Mouse (Mus musculus): Measurements from ENCODE around the gene Ing4. TPM values are rescaled to one million over a fixed set of nuclear protein-coding genes. Genes with fewer than 3 reads are reported as not detected.
A peak's percentile ranks its signal among the peaks of the same experiment; 100 is the strongest.
"Not testable (repeated sequence)": the region's sequence is repeated elsewhere in the genome, so short reads cannot be mapped to it uniquely, and the experiment has no call there.

The Ing4 gene
- polyA plus RNA-seq, 1 experiment from 2014 or later: 141 TPM

DNA sequence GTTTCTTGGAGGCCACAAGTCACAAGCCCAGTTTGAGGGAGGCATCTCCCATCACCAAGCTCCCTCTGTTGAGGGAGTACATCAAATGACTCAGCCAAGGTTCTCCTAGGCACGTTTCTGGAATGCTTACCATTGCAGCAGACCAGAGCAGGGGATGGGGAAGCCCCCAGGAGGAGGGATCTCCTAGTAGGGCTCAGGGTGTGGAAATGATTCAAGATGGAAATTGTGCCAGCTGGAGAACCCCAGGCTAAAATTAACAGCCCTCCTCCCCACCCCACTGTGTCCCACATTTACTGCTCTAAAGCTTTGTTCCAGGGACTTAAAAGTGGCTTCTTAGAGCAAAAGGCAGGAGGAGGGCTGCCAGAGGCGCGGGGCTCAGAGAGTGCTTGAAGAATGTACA lies 34.5 kb upstream of the Ing4 start:
- peaks cover 12% of the 10 kb centered on the region; the same call in 1 of the 2 replicates for H3K4me1 ChIP-seq
- H3K9me3 ChIP-seq: no peaks in the 10 kb centered on the region
- no peak overlapping the region for H3K9ac ChIP-seq
- peaks cover 12% of the 10 kb centered on the region; the same call in 1 of the 2 replicates for H3K36me3 ChIP-seq
- ATAC-seq (ENCODE audit: insufficient number of reproducible peaks, low FRiP score, low TSS enrichment, low read depth): no peak
- H3K4me2 ChIP-seq: no peak overlapping the region
- peak overlapping the region; percentile 57 for H3K27ac ChIP-seq
- H3K27me3 ChIP-seq: peaks cover 25% of the 10 kb centered on the region
- H3K4me3 ChIP-seq: no peak overlapping the region
- 15% methylated on average over 3 of the region's 3 CpGs for WGBS

DNA sequence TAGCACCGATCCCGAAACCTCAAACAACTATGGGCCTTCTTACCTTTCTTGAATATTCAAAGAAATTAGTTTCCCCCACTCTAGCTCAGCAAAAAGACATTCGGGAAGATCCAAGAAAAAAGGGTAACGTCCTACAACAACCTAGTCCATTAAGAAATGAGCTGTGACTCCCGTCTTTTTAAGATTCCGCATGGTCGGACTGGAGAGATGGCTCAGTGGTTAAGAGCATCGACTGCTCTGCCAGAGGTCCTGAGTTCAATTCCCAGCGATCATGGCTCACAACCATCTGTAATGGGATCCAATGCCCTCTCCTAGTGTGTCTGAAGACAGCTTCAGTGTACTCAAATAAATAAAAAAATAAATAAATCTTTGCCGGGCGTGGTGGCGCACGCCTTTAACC lies 31.5 kb upstream of the Ing4 start:
- Histone ChIP-seq H3K36me3 (peaks cover 17% of the 10 kb centered on the region), H3K4me2 (peak overlapping the region; percentile 72), H3K4me3 (peak overlapping the region; percentile 81), H3K4me1 (peaks cover 21% of the 10 kb centered on the region), H3K27ac (peak overlapping the region; percentile 99), H3K9ac (peak overlapping the region; percentile 65), H3K27me3 (no peaks in the 10 kb centered on the region), H3K9me3 (no peaks in the 10 kb centered on the region)
- no peak for ATAC-seq (ENCODE audit: insufficient number of reproducible peaks, low FRiP score, low TSS enrichment, low read depth)
- 38% methylated on average over 13 of the region's 13 CpGs for WGBS

DNA sequence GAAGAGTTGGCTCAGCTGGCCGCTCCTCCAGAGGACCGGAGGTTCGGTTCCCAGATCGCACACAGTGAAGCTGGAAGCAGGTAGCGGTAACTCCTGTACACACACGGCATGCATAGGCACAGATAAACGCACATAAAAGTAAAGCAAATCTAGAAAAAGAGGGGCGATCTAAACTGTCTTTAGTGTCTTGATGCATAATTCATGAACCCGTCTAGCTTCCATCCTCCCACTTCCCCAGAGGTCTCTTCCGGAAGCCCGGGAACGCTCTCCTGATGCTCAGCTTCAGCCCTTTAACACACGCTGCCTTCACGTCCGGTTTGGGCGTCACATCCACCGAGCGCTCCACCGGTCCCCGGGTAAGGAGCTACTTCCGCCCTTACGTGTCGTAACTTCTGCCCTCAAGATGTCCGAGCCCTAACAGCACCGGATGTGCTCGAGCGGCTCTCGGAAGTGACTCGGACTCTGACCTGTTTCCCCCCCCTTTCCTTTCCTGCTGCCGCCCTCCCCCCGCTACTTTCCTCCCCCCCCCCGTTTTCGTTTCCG lies 30.9 kb upstream of the Ing4 start:
- Histone ChIP-seq H3K4me3 (peak overlapping the region; percentile 81), H3K4me1 (peaks cover 21% of the 10 kb centered on the region), H3K4me2 (peak overlapping the region; percentile 72), H3K9ac (peak overlapping the region; percentile 89), H3K27ac (peak overlapping the region; percentile 99), H3K27me3 (no peaks in the 10 kb centered on the region), H3K36me3 (peaks cover 23% of the 10 kb centered on the region), H3K9me3 (no peaks in the 10 kb centered on the region)
- WGBS: under 1% methylated on average over 30 of the region's 34 CpGs
- peak; percentile 97 for ATAC-seq (ENCODE audit: insufficient number of reproducible peaks, low FRiP score, low TSS enrichment, low read depth)

DNA sequence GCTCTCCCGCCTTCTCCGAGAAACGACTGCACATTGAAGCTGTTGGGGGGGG lies 30.6 kb upstream of the Ing4 start, which contains the start of gene Zfp384:
Gene Zfp384, plus strand, starts transcription at position 17 of the 52 bp plus-strand sequence.
- peaks cover 26% of the 10 kb centered on the region for H3K36me3 ChIP-seq
- peak within 1 kb of the TSS; percentile 99 for H3K27ac ChIP-seq
- peak within 1 kb of the TSS; percentile 76 for H3K4me2 ChIP-seq
- ATAC-seq (ENCODE audit: insufficient number of reproducible peaks, low FRiP score, low TSS enrichment, low read depth): no peak
- H3K4me3 ChIP-seq: peak within 1 kb of the TSS; percentile 81
- peak within 1 kb of the TSS; percentile 89 for H3K9ac ChIP-seq
- no CpG with 5 or more reads among the region's 3 CpGs for WGBS
- H3K4me1 ChIP-seq: peaks cover 21% of the 10 kb centered on the region
- H3K9me3 ChIP-seq: no peaks in the 10 kb centered on the region
- no peaks in the 10 kb centered on the region for H3K27me3 ChIP-seq

DNA sequence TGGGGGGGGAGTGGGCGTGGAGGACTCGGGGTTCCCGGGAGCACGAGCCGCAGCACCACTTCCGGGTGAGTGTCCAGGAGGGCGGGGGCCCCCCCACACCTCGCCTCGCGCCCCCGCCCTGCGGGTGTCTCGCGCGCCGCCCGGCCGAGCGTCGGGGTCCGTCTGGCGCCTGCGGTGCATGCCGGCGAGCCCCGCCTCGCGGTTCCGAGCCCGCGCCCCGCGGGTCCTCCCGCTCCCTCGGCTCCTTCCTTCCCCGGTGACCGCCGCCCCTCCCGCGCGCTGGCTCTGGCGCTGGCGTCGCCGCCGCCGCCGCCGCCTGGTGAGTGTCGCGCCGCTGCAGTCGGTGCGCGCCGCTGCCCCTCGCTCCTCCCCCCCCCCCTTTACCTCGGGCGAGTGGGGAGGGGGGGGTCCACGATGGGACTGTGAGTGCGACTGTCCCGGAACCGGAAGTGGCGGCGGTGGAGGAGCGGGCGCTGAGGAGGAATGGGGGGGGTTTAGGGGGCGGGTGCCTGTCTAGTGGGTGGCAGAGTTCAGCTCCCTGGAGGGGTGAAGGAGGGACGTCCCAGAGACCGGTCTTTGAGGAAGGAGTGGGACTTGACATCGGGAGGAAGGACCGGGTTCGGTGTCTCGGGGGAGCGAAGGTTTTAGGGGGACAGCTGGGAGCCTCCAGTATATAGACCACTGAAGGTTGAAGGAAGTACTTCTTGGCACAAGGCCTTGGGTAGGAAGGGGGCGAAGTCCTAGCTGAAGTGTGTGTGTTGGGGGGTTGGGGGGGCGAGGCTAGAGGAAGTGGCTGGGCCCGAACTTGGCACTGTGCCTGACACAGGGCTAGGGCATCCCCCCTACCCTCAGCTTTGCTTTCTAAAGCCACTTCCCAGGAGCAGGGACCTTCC lies 30.1 kb upstream of the Ing4 start:
- Histone ChIP-seq H3K36me3 (peaks cover 26% of the 10 kb centered on the region), H3K4me1 (peaks cover 21% of the 10 kb centered on the region), H3K9ac (peak overlapping the region; percentile 89), H3K4me3 (peak overlapping the region; percentile 81), H3K9me3 (no peaks in the 10 kb centered on the region), H3K27ac (peak overlapping the region; percentile 99), H3K4me2 (peak overlapping the region; percentile 76), H3K27me3 (no peaks in the 10 kb centered on the region)
- WGBS: under 1% methylated on average over 40 of the region's 78 CpGs
- peak; percentile 84 for ATAC-seq (ENCODE audit: insufficient number of reproducible peaks, low FRiP score, low TSS enrichment, low read depth)

DNA sequence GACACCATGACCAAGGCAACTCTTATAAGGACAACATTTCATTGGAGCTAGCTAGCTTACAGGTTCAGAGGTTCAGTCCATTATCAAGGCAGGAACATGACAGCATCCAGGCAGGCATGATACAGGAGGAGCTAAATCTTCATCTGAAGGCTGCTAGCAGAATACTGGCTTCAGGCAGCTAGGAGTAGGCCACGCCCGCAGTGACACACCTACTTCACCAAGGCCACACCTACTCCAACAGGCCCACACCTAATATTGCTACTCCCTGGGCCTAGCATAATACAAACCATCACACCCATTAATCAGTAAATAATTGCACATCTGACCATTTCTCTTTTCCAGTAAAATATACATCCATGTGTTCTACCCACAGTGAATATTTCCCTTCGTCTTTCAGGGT lies 21.9 kb upstream of the Ing4 start:
- H3K4me2 ChIP-seq: no peak overlapping the region

DNA sequence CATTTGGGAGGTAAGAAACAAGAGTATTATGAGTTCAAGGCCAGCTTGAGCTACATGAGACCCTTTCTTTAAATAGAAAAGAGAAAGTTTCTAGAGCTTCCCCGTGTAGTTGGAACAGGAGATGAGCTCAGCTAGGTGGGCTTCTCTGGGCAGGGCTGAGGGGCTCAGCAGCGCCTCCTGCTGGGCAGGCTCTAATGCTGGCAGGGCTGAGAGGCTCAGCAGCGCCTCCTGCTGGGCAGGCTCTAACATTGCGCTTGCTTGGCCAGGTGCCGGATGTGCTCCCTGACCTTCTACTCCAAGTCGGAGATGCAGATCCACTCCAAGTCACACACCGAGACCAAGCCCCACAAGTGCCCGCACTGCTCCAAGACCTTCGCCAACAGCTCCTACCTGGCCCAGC lies 9.0 kb upstream of the Ing4 start:
- H3K4me2 ChIP-seq; H3K27ac ChIP-seq; H3K9ac ChIP-seq; ATAC-seq (ENCODE audit: insufficient number of reproducible peaks, low FRiP score, low TSS enrichment, low read depth); H3K9me3 ChIP-seq; H3K4me3 ChIP-seq; H3K4me1 ChIP-seq; H3K27me3 ChIP-seq: not testable (repeated sequence)
- peaks cover 79% of the 10 kb centered on the region for H3K36me3 ChIP-seq
- WGBS: 44% methylated on average over 8 of the region's 9 CpGs

More for the DNA sequence above, 21.9 kb upstream of the Ing4 start:
- no peak overlapping the region for H3K27ac ChIP-seq
- no peak overlapping the region for H3K4me3 ChIP-seq
- no peaks in the 10 kb centered on the region for H3K9me3 ChIP-seq
- H3K9ac ChIP-seq: no peak overlapping the region
- no peak for ATAC-seq (ENCODE audit: insufficient number of reproducible peaks, low FRiP score, low TSS enrichment, low read depth)
- H3K27me3 ChIP-seq: no peaks in the 10 kb centered on the region
- peaks cover 74% of the 10 kb centered on the region for H3K36me3 ChIP-seq
- 0 out of 2 replicates have a peak, but pooled peaks cover 1% of the 10 kb centered on the region for H3K4me1 ChIP-seq
- WGBS: 91% methylated on average over 3 of the region's 3 CpGs

DNA sequence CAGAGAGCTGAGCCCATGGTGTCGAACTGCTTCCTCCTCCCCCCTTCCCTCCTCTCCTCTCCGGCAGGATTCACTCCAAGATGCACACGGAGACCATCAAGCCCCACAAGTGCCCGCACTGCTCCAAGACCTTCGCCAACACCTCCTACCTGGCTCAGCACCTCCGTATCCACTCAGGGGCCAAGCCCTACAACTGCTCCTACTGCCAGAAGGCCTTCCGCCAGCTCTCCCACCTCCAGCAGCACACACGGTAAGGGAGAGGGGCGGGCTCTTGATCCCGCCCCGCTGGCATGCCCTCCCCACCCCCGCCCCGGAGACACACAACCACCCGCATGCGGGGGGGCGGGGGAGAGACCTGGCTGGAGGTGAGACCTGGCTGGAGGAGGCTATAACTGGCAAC lies 8.0 kb upstream of the Ing4 start:
- peaks cover 78% of the 10 kb centered on the region for H3K36me3 ChIP-seq
- H3K4me3 ChIP-seq: no peak overlapping the region

DNA sequence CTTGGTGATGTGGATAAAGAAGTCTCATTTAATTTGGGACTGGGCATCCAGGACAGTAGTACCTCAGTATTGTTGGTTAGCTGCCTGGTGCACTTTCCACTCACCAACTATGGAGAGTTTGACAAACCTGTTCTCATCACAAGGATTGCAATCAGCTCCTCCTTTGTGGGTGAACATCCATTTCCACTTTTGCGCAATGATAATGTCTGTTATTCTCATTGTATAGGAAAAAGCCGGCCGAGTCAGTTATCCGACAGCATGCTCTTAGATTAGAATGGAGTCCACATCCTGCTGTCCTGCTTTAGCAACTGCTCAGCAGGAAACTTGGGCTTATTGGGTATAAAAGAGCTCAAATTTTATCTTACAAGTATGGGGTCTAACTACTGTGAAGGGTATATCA lies 894 bp upstream of the Ing4 start:
- Histone ChIP-seq H3K9ac (0 out of 2 replicates have a peak overlapping the region, but pooled peaks have one; percentile 10), H3K4me1 (peaks cover 18% of the 10 kb centered on the region), H3K4me3 (peak overlapping the region; percentile 71; the same call in 1 of the 2 replicates), H3K27ac (peak overlapping the region; percentile 89), H3K4me2 (peak overlapping the region; percentile 56), H3K36me3 (peaks cover 44% of the 10 kb centered on the region), H3K9me3 (no peaks in the 10 kb centered on the region), H3K27me3 (no peaks in the 10 kb centered on the region)
- no peak for ATAC-seq (ENCODE audit: insufficient number of reproducible peaks, low FRiP score, low TSS enrichment, low read depth)
- 88% methylated on average over 4 of the region's 4 CpGs for WGBS

More for the DNA sequence above, 8.0 kb upstream of the Ing4 start:
- H3K4me1 ChIP-seq: no peaks in the 10 kb centered on the region
- WGBS: 87% methylated on average over 16 of the region's 16 CpGs
- no peak overlapping the region for H3K9ac ChIP-seq
- H3K27ac ChIP-seq: no peak overlapping the region
- no peak overlapping the region for H3K4me2 ChIP-seq
- H3K9me3 ChIP-seq: no peaks in the 10 kb centered on the region
- no peaks in the 10 kb centered on the region for H3K27me3 ChIP-seq
- ATAC-seq (ENCODE audit: insufficient number of reproducible peaks, low FRiP score, low TSS enrichment, low read depth): no peak

DNA sequence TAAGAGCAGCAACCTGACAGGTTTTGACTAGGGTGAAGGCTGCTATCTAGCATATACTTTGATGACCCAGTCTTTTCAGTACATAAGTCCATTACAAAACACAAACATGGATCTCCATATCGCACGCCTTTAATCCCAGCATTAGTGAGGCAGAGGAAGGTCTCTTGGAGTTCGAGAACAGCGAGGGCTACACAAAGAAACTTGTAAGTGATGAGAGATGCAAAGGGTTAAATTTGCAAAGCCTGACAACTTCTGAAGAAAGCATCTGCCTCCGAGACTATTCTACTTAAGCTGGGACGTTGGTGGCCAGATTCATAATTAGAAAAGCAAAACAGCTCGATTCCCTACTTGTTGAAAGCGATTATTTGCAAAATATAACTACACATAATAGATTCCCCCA lies 429 bp upstream of the Ing4 start:
- Histone ChIP-seq H3K4me3 (peak overlapping the region; percentile 71), H3K9ac (0 out of 2 replicates have a peak overlapping the region, but pooled peaks have one; percentile 10), H3K4me1 (peaks cover 18% of the 10 kb centered on the region), H3K27me3 (no peaks in the 10 kb centered on the region), H3K4me2 (peak overlapping the region; percentile 56), H3K36me3 (peaks cover 44% of the 10 kb centered on the region), H3K9me3 (no peaks in the 10 kb centered on the region), H3K27ac (peak overlapping the region; percentile 89)
- no peak for ATAC-seq (ENCODE audit: insufficient number of reproducible peaks, low FRiP score, low TSS enrichment, low read depth)
- 6% methylated on average over 8 of the region's 8 CpGs for WGBS

DNA sequence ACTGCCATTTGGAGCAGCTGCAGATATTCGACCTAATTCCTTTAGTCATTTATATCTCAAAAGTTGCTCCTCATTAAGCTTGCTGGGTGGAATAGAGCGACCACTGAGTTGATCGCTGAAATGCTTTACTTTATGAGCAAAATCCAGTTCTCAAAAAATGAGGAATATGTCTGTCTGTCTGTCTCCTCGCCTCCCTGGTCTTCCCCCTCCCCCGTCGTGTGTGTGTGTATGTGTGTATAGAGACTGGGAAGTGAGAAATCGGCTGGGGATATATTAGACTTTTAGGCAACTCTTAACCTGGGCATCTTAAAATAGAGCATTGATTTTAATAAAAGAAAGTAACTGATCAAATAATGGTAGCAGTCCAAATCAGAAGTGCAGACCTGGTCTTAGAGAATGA lies 661 bp downstream of the Ing4 start:
- Histone ChIP-seq H3K36me3 (peaks cover 46% of the 10 kb centered on the region), H3K27ac (peak overlapping the region; percentile 73), H3K27me3 (no peaks in the 10 kb centered on the region), H3K4me2 (peak overlapping the region; percentile 69), H3K4me3 (peak overlapping the region; percentile 71), H3K9ac (peak overlapping the region; percentile 55), H3K4me1 (peaks cover 18% of the 10 kb centered on the region), H3K9me3 (no peaks in the 10 kb centered on the region)
- 13% methylated on average over 7 of the region's 7 CpGs for WGBS
- no peak for ATAC-seq (ENCODE audit: insufficient number of reproducible peaks, low FRiP score, low TSS enrichment, low read depth)

DNA sequence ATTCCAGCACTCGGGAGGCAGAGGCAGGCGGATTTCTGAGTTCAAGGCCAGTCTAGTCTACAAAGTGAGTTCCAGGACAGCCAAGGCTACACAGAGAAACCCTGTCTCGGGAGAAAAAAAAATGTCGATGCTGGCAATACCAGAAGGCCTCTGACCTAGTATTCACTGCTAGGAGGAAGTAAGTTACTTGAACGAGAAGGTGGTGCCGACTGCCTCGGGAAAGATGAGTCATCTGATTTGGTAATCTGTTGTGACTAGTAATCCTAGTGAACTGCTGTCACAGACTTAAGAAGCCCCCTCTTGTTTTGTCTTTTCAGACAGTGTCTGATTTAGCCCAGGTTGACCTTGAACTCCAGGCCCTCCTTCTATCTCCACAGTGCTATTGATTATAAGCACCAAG lies 1.5 kb downstream of the Ing4 start:
- WGBS: 78% methylated on average over 7 of the region's 7 CpGs
- Histone ChIP-seq H3K27ac (no peak overlapping the region), H3K36me3 (peaks cover 44% of the 10 kb centered on the region), H3K4me1 (peaks cover 18% of the 10 kb centered on the region), H3K9ac (no peak overlapping the region), H3K4me2 (no peak overlapping the region), H3K4me3 (no peak overlapping the region), H3K27me3 (no peaks in the 10 kb centered on the region), H3K9me3 (no peaks in the 10 kb centered on the region)
- no peak for ATAC-seq (ENCODE audit: insufficient number of reproducible peaks, low FRiP score, low TSS enrichment, low read depth)
